Mouse (Mus musculus): ENCODE measurements at regions not wholly inside any gene's neighbourhood (a gene's known extent, or its start where the extent isn't known, plus 50 kb on each side); places are given as distances from the start of the nearest gene placed in this dataset.

DNA sequence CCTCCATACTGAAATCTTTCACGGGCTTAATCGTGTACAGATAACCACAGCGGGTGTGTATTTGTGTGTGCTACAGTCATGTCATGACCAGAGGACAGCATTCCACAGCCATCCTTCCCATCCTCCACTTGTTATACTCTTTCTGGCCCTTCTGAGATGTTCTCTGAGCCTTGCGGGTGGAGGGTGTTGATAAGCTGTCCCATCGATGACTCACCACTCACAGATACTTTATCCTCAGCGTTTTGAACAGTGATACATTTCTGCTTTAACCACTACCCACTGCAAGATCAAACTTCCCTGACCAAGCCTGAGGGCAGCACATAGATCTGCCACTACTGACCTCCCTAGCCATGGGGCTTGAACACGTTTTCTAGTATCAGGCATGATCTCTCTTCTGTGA lies 274.3 kb upstream of the Rtl1 start:
- DNase-seq (ENCODE audit: low spot score): no peak

DNA sequence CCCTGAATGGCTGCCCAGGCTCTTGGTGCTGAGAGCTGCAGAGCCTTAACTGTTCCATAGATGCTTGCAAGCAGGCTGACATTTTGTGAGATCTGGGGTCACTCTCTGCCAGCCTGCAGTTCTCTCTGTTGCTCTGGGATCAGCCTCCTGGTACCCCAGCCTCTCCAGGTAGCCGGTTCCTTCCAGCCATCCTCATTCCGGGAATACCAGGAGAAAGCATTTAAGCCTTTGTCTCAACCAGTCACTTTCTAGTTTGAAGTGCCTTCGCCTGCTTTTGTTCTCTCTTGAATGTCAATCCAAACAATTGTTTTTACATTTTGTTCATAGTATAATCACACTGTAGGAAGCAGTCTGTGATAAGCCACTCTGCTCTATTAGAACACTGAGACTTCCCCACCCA lies 281.0 kb upstream of the Rtl1 start:
- DNase-seq (ENCODE audit: low spot score): no peak

DNA sequence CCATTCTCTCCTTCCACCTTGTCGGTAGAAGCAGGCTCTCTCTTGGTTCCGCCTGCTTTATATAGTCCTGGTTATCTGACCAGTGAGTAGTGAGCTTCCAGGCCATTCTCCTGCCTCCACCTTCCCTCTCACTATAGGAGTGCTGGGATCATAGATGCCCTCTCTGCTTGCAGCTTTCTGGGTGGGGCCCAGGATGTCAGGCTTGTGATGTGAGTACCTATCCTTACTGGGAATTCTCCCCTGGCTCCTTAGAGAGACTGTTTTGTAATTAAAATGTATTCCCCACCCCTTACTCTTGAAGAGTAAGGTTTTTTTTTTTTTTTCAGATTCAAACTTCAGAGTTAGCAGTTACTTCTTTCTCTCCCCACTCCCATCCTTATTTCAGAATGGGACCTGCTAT lies 291.1 kb upstream of the Rtl1 start:
- DNase-seq (ENCODE audit: low spot score): no peak

DNA sequence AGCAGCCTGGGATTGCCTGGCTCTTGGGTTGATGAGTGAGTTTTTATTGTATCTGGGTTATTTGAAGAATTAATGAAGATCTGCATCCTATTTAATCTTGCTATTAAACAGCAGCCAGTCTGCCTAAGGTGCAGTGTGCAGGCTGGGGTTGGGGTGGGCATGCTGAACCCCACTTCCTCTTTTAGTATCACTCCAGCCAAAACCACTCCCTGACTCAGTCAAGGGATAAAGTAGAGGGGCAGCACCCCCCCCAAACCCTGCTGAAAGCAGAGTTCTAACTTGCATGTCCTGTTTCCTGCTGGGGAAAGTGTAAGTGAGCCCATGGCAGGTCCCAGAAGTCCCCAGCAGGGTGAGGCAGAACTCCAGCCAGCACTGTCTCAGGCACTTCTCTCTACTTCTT lies 292.7 kb upstream of the Rtl1 start:
- no peak for DNase-seq (ENCODE audit: low spot score)

DNA sequence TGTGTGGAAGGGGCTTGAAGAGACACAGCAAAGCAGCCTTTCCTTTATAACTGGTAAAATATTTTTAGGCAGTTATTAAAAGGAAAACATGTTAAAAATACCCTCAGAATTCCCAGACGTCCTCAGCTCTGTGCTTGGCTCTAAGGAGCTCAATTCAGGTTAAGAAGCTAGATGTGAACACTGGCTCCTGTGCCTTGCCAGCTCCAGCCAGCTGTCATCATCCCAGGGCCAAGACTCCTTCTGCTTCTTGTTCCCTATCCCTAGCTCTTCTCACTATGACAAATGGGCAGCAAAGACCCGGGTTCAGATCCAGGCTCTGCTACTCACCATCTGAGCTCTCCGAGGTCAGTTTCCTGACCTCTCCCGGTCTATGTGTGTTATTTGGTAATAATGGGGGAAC lies 293.5 kb upstream of the Rtl1 start:
- DNase-seq (ENCODE audit: low spot score): no peak

DNA sequence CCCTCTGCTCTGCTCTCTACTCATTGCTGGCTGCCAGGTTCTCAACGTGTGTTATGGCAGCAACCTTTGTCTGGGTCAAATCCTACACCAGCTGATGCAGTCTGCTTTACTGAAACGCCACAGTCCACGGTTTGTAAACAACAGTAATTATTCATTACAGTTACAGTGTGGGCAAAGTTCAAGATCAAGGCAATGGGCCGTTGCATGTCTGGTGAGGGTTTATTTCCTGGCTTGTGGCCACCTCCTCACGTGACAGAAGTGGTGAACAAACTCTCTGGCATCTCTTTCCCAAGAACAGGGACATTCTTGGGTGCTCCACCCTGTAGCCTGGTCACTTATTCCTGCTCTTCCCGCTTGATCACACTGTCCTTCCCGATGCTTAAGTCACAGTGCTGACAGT lies 295.3 kb upstream of the Rtl1 start:
- DNase-seq (ENCODE audit: low spot score): no peak

DNA sequence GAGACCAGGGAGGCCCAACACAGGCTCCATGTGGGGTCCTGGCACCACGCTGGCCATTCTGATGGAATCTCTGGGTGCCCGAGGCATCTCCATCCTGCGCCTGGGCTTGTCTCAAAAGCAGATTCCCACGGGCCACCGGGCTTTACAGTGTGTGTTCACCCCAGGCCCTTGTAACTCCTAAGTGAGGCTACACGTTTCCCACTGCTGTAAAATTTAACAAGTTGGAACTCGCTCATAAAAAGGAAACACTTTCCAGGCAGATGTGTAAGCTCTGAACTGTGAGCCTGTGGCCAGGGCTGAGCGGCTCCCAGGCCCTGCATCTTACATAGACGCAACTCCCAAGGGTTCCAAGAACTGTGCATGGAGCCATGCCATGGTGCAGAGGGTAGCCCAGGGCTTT lies 296.3 kb upstream of the Rtl1 start:
- DNase-seq (ENCODE audit: low spot score): no peak

DNA sequence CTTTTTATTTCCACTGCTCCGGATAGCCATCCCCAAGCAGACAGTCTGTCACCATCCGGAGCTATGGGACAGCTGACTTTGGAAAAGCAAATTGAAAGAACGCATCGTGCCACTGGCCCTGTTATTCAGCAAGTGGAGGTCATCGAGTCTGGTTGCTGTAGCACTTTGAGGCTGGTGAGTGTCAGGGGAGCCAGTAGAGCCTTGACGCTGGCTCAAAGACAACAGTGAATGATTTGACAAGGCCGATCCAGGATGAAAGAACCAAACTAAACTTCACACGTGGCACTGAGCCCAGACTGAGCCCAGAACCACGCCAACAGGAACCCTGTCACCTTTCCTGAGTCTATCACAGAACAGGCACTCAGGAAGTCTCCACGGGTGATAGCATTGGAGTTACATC lies 296.8 kb upstream of the Rtl1 start:
- DNase-seq (ENCODE audit: low spot score): no peak

DNA sequence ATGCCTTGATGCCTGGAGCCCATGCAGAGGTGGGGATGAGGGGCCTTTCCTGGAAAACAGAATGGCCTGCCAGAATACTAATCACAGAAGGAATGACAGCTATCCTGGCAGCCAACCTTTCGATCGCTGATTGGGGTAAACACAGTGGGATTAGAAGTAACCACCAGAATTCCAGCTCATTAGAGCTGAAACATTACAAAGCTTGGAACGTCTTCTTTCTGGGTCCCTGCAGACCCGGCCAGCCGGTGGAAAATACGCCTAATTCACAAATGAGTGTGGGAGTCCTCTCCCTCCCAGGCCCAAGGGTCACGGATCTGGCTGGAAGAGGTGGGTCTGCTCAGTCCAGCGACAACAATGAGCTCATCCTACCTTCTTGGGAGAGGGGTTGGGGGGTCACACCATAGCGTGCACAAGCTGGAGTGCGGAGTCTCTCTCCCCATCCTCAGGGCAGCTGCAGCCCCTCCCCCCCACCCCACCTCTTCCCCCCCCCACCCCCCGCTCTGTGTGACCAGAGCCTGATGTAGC lies 297.8 kb upstream of the Rtl1 start:
- DNase-seq (ENCODE audit: low spot score): no peak

DNA sequence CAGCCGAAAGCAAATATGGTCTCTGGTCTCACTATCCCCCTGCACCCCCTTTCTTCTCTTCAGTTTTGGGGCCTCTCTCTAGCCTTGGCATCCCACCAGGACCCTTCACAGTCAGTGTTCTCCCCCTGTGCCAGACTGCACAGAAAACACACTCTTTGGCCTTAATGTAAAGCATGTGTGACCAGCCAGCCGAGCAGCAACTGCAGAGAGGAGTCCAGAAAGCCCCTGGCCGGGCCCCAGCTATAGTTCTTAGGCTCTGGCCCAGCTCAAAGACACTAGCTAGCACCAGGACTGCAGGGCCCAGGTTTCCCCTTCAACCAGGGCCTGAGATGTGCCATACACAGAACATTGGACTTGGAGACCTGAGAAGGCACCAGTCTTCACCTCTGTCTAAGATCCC lies 299.3 kb upstream of the Rtl1 start:
- DNase-seq (ENCODE audit: low spot score): no peak

DNA sequence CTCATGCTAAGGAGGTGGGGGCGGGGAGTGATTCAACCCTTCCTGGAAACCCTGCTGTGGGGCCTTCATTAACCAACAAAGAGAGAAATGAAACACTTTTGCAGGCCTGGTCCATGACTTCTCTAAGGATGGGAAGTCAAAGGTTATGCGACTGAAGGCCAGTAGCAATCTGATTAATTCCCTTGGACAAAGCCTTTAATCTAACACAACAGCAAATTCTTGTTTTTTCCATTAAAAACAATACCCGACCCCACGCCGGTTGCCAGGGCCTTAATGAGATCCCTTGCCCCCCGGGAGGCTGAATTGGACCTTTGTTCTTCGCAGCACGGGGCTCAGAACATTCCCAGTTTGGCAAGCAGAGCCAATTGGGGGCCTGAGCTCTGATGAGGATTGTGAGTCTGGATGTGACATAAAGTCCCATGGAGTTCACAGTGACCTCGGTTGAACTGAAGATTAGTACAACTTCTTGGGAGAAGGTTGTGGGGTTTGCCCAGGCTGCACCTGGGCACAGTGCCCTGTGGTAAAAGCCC lies 310.9 kb upstream of the Rtl1 start:
- no peak for DNase-seq (ENCODE audit: low spot score)

DNA sequence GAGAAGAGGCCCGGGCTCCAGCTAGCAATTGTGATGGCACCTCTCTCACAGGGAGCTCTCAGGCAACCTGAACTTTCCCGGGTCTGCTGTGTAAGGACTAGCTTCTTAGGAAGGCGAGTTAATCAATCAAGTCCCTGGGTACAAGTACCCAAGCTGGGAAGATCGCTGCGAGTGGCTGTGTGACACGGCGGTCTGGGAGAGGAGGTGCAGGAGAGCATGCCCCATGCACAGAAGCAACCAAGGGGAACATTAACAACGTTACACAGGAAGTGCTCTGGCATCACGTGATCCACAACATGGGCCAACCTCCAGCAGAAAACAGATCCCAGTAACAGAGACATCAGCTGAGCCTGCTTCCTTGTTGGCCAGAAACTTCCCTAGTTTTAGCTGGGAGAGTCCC lies 311.4 kb upstream of the Rtl1 start:
- DNase-seq (ENCODE audit: low spot score): no peak

DNA sequence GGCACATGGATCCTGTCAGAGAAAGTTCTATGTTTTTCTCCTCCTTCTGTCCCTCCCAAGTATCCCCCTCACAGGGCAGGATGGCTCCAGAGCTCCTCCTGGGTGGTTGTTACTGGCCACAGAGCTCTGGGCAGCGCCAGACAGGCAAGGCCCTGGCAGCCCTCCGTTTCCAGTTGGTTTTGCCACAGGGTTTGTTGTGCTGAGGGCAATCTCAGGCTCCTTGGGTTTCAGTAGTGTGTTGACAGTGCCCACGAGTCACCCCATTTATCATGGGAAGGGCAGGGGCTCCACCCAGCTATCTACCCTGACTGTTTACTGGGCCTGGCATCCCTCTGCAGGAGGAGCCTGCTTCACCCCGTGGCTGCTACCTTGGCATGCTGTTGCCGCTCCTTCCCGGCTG lies 317.6 kb upstream of the Rtl1 start:
- DNase-seq (ENCODE audit: low spot score): no peak

DNA sequence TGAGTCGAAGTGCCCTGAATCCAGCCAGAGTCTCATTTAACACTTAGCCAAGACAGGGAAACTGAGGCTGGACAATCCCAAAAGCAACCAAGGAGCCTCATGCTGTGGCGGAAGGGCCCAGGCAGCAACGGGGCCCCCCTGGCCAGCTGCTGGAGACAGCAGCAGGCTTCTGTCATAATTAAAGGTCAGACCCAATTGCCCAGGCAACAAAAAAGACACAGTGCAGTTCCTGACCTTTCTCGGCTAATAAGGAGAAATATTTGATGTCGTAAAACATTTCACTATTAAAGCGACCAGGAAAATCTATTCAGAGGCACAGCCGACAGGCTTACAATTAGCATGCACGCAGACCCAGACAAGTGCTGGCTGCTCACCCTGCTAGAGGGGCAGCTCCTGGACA lies 318.8 kb upstream of the Rtl1 start:
- no peak for DNase-seq (ENCODE audit: low spot score)

DNA sequence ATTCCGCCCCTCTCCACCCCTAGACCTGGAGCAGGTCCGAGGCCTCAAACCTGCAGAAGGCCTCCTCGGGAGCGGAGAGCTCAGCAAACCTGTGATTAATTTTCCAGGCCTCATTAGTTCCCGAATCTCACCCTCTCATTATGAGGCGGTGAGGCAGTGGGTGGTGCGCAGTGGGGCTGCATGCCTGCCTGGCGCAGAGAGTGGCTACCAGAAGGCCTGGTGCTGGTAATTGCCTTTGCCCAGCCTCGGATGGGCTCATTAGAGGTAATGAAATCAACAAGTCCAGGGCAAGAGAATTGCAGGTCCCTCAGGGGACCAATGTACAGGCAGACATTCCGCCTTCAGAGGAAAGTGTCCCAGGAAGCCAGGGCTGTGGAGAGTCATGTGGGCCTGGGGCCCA lies 322.0 kb upstream of the Rtl1 start:
- no peak for DNase-seq (ENCODE audit: low spot score)

DNA sequence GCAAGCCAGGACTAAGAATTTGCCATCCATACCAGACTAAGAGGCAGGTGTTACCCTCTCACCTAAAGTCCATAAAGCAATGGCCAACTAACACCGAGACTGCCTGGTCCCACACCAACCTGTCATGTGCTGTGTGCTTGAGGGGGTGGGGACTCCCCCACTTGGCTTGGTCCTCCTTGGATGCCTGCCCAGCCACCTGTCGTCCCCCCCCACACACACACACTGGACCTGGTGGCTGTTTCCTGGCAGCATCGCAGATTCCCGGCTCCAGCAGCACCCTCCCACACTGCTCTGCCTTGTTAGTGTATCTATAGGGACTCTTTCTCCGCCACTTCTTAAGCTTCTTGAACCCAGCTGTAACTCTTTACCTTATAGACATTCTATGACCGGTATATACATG lies 325.7 kb upstream of the Rtl1 start:
- DNase-seq (ENCODE audit: low spot score): no peak

DNA sequence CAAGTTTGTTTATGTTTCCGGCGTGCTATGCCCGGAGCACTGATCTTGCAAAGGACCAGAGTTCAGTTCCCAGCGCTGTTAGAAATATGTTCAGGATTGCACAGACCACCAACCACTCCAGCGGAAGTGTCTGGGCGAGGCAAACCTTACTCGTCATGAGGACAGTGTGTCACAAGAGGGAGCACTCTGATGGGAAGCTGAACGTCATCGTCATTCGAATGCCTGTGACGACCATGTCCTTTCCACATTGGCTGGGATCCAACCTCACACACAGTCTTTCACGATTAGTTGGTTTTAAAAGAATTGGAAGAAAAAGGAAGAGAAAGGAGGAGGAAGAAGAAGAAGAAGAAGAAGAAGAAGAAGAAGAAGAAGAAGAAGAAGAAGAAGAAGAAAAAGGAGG lies 326.5 kb upstream of the Rtl1 start:
- DNase-seq (ENCODE audit: low spot score): no peak

DNA sequence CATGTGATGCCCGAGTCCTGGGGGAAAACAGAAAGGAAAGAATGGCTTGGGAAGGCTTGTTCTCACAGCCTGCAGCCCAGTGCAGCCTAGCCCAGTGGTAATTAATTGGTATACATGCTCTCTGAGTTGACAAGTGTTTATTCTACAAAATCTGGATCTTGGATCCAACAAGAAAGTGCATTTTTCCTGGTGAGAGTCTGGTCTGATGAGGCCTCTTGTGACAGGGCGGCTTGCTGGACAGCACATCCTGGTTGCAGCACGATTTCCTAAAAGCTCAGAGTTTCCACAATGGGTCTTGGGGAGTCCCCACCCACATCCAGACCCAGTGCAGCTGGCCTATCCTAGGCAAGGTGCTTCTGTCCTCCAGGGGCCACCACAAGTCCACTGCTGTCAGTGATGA lies 332.7 kb upstream of the Dio3 start:
- DNase-seq (ENCODE audit: low spot score): no peak

DNA sequence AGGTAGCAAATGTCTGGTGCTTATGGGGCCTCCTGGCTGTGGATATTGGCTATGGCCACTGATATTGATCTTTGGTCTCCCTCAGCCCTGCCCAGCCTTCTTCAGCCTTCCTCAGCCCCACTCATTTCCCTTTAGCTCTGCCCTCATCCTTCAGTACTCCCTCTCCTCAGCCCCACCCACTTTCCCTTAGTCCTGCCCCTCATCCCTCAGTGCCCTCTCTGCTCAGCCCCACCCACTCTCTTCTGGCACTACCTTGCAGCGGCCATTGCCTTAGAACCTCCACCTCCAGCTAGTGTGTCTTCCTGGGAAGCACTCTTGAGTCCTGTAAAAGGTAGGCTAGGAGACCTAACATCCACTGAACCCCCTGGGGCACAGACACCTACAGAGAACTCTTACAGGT lies 331.9 kb upstream of the Dio3 start:
- no peak for DNase-seq (ENCODE audit: low spot score)

DNA sequence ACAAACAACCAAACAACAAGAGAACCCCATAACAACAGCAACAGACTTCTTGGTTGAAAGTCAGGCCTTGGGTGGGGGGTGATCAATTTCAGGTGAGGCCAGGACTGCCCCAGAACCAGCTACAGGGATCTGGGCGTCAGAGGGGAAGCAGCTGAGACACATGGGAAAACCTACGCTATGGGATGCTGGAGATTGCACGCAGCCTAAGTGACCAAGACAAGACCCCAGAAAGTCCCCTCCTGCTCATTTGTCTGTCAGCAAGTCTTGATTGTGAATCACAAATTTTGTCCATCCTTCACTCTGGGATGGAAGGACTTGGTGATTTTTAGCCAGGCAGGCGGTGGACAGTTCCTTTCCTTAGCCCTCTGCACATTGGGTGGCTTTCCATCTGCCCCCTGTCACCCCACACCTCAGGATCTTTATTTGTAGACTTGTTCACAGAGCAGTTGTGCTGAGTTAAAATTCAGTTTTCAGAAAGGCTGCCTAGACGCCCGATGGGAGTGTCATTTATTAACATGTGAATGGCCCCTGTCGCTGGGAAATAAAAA lies 330.9 kb upstream of the Dio3 start:
- DNase-seq (ENCODE audit: low spot score): no peak

DNA sequence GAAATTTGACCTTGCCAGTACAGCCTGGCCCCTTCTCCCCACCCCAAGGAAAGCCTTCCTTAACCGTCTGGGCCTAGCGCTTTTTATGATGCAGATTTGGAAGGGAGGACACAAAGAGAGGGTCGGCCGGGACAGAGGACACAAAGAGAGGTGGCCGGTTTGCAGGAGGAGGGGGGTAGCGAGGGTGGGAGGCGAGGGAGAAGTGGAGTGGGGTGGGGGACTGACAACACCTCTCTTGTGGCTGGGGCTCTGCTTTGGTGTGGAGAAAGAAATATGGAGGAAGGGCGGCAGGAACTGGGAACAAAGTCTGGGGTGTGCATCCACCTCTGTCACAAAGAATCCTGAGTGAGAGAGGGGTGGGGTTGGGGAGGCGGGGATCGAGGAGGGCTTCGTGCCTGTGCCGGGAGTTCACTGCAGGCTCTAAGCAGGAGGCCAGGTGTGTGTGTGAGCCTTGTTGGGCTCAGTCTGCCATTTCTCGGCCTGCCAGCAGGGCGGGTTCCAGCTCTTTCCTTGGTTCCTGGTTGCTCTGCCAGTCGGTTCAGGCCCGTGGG lies 330.4 kb upstream of the Dio3 start:
- DNase-seq (ENCODE audit: low spot score): no peak

DNA sequence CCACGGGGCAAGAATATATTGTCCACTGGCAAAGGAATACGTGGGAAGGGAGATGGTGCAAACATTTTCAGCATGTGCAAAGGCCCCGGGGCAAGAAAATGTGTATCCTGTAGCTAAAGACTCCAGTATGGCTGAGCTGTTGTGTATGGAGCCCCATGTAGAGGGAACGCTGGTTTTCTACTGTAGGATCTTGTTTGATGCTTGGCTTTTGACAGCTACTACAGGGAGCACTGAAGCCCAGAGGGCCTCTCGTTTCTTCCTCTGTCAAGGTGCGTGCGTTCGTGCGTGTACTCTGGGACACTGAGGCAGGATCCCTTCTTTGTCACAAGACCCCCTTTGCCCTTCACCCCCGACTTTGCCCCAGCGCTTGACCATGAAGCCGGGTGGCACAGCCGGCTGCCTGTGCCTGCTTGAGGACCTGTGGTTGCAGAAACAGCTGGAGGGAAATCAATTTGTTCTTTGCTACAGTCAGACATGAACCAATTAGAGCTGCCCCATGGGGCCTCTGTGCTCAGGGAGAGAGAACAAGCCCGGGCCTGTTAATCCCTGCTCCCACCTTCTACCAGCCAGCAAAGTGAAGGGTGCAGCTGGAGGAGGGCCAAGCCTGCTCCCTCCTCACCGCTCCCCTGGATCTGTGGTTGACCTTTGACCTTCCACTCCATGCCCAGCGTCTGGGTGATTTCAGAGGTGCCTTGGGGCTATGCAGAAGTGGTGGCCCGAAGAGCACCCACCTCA lies 329.5 kb upstream of the Dio3 start:
- no peak for DNase-seq (ENCODE audit: low spot score)

DNA sequence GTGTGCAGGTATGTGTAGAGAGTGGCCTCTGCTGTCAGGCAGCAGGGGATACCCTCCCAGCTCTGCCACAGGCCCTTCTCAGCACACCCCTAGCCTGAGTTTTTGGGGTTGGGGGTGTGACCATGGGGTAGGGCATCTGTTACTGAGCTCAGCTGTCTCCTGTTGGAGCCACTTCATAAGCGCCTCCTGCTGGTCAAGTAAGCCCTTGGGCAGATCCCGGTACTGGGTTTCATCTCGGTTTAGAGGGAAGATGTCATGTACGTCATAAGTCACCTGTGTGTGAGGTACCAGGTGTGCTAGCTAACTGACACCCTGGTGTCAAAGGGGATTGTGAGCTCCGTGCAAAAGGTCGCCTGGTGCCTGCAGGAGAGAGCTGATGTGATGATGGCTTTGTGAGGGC lies 328.2 kb upstream of the Dio3 start:
- no peak for DNase-seq (ENCODE audit: low spot score)
